Mouse (Mus musculus): Measurements from ENCODE around the gene Tmem258. TPM values are rescaled to one million over a fixed set of nuclear protein-coding genes. Genes with fewer than 3 reads are reported as not detected.
A peak's percentile ranks its signal among the peaks of the same experiment; 100 is the strongest.
"Not testable (repeated sequence)": the region's sequence is repeated elsewhere in the genome, so short reads cannot be mapped to it uniquely, and the experiment has no call there.

The Tmem258 gene
- total RNA-seq (2021): 100 to 1,000 TPM; 166 to 181 TPM
- long read RNA-seq, experiment 1, transcript Tmem258-201 (4 exons, 606 nt): major isoform, 296 of 337 reads
- long read RNA-seq, experiment 1, partial matches to known transcripts: 16 of 337 reads
- long read RNA-seq, experiment 1, other reads (novel, unspliced or antisense): 21 of 337 reads
- long read RNA-seq, experiment 2, transcript Tmem258-201 (4 exons, 606 nt): major isoform, 248 of 266 reads
- long read RNA-seq, experiment 2, partial matches to known transcripts: 15 of 266 reads
- long read RNA-seq, experiment 2, other reads (novel, unspliced or antisense): 3 of 266 reads

DNA sequence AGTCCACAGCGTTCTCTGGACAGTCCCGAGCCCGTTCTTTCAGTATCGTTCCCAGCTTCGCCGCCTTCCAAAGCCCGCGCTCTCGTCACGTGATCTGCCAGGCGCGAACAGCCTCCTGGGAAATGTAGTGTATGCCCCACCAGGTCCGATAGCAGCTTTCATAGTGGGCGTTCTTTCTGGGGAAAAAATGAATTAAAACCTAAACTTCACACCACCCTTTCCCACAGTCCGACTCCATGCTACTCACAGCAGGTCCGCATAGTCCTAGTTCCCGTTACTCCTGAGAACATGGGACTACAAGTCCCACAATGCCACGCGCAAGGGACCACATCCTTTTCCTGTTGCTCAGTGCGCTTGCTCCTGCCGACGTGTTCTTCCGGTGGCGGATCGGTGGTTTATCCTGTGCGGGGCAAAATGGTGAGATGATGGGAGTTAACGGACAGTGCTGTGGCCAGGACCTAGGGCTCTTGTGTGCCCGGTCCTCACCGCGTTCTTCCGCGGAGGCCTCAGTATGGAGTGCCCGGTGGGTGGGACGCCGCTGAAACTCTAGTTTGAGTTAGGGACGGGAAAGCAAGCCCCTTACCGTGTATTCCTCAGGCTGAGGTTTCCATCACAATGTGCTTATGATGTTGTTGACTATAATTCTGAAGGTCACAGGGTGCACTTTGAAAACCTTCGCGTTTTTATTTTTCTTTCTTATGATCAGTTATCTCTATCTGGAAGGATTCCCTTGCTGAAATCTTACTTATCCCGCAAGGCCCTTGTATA, at the start of gene Tmem258, which contains the start of gene Fen1:
Tmem258 (plus strand) TSS at position 167 of the 768 bp plus-strand sequence.
Fen1 (minus strand) TSS at position 322 of the 768 bp plus-strand sequence.
- DNase-seq: peak; percentile 93

GRCm38 (mm10) chr19:10157725-10158124, 46.1 kb upstream of the Tmem258 start:
- DNase-seq: no peak

GRCm38 (mm10) chr19:10163896-10164295, 39.9 kb upstream of the Tmem258 start:
- no peak for DNase-seq

DNA sequence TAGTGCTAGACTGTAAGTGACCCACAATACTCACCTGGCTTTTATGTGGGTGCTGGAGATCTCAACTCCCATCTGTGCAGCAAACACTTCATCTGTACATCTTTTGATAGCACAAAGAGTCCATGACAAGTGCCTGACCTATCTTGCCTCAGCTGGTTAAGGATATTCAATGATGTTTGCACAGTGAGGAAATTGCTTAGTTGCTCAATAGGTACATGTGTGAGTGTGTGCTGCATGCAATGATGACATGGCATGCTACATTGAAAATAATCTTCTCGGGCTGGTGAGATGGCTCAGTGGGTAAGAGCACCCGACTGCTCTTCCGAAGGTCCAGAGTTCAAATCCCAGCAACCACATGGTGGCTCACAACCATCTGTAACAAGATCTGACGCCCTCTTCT, 37.9 kb upstream of the Tmem258 start:
- DNase-seq: not testable (repeated sequence)

DNA sequence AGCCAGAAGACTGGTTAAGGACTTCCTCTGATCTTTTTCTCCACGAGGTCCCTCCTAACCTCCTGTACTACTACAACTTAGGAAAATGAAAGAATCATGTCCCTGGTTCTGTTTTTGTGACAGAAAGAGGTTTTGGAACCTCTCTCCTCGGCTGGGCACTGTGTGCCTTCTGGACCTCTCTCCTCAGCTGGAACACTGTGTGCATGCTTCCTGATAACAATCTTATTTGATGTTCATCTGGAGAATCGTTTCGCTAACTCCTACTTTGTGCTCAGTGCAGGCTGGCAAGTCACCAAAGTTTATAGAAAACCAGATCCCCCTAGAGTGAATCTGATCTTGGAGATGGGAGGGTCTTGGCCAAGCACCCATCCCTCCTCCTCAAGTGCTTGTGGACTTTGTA, 36.7 kb upstream of the Tmem258 start:
- DNase-seq: no peak

GRCm38 (mm10) chr19:10167951-10168350, 35.9 kb upstream of the Tmem258 start:
- DNase-seq: no peak

- DNase-seq: no peak
Observed at GRCm38 (mm10) chr19:10168441-10168840, 35.4 kb upstream of the Tmem258 start.

GRCm38 (mm10) chr19:10169179-10169578, 34.6 kb upstream of the Tmem258 start:
- DNase-seq: no peak

- DNase-seq: not testable (repeated sequence)
Observed at GRCm38 (mm10) chr19:10169692-10170330, 34.0 kb upstream of the Tmem258 start.

GRCm38 (mm10) chr19:10170466-10170865, 33.3 kb upstream of the Tmem258 start:
- no peak for DNase-seq

- DNase-seq: no peak
Observed at GRCm38 (mm10) chr19:10171359-10171758, 32.5 kb upstream of the Tmem258 start.

GRCm38 (mm10) chr19:10171846-10172245, 32.0 kb upstream of the Tmem258 start:
- no peak for DNase-seq

- no peak for DNase-seq
Observed at GRCm38 (mm10) chr19:10173116-10173718, 30.6 kb upstream of the Tmem258 start.

DNA sequence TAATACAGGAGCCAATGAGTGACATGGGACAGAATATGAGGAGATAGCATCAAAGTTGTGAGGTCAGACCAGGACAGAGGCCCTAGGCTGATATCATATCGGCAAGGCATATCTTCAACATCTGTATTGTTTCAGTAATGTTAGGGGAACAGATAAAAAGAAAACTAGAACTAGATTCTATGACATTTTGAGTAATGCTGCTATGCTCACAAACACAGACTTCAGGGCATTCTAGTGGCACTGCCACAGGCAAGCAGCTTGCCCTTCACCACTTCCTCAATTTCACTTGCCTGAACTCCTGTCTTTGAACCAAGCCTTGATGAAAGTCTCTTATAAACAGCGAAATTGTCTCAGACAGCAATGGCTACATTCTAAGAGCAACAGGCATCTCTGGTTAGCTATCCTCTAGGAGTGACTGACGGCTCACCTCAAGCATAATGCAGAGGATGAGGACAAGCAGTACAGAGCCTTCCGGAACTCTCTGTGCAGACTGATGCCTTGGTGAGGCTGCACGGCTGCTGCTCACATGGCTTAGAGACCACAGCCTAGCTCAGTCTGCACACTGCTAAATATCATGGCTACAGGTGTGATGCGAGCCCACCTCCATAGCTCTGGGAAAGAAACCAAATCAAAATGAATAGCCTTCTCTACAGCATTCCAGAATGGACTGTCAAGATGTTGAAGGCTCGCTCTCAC, 29.8 kb upstream of the Tmem258 start:
- no peak for DNase-seq

GRCm38 (mm10) chr19:10174956-10175355, 28.9 kb upstream of the Tmem258 start:
- no peak for DNase-seq

DNA sequence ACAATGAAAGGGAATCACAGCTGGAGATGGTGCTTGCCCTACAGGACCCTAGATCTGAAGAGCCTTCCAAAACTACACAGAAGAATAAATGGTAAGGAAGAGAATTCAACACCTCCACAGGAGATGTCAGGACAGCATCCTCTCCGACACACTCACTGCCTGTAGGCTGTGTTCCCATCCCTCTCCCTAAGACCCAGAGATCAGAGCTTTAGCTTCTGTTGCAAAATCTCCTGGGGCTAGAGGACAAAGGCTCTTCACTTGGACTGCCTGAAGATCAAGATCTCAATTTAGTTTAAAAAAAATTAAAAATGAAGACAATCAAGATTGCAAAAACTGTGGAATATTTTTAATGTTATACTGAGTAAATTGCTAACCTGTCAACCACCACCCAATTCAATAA, 27.3 kb upstream of the Tmem258 start:
- no peak for DNase-seq

- DNase-seq: no peak
Observed at GRCm38 (mm10) chr19:10176941-10177372, 26.9 kb upstream of the Tmem258 start.

GRCm38 (mm10) chr19:10181225-10181624, 22.6 kb upstream of the Tmem258 start:
- no peak for DNase-seq

- no peak for DNase-seq
Observed at GRCm38 (mm10) chr19:10182142-10182541, 21.7 kb upstream of the Tmem258 start.

GRCm38 (mm10) chr19:10182670-10183298, 21.0 kb upstream of the Tmem258 start, which contains the start of gene Fads1:
TSS of gene Fads1 (plus strand) at chr19:10182888.
- DNase-seq: peak; percentile 95

DNA sequence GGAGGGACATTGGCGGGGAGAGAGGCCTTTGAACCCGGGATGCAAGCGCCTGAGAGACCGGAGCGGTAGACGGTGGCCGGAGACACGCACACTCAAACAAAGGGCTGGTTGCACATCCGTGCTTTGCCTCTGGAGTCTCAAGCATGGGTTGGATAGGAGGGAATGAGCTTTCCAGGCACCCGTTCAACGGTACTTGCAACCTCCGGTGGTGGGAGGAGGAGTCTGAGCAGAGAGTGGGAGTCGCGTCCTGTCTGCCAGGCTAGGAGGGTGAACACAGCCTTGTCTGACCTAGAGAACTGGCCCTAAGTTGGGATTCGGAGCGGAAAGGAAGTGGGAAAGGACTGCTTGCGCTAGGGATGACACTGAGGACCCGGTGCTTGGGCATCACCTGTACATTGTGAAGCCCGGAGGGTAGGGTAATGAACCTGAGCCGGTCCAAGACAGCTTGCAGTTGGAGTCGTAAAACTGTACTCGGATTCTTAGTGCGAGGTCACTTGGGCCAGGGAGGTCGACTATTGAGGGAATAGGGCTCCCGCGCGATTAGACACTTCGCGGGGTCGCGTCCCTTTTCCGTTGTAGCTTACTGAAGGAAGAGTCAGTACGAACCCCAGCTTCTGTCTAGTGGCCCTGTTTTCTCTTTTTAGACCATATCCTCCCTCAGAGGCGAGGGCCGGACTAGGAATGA, 20.4 kb upstream of the Tmem258 start:
- peak; percentile 79 for DNase-seq

Measured in adrenal gland, postnatal 10 days (tissue).